Mouse (Mus musculus): ENCODE measurements around the gene Hdc.
"Not testable (repeated sequence)": the region's sequence is repeated elsewhere in the genome, so short reads cannot be mapped to it uniquely, and the experiment has no call there.

Hdc gene

GRCm38 (mm10) chr2:126619249-126619704, at the start of gene Hdc:
Gene Hdc (minus strand): TSS chr2:126619299.
- no peak for DNase-seq (ENCODE audit: low read depth, low spot score)

DNA sequence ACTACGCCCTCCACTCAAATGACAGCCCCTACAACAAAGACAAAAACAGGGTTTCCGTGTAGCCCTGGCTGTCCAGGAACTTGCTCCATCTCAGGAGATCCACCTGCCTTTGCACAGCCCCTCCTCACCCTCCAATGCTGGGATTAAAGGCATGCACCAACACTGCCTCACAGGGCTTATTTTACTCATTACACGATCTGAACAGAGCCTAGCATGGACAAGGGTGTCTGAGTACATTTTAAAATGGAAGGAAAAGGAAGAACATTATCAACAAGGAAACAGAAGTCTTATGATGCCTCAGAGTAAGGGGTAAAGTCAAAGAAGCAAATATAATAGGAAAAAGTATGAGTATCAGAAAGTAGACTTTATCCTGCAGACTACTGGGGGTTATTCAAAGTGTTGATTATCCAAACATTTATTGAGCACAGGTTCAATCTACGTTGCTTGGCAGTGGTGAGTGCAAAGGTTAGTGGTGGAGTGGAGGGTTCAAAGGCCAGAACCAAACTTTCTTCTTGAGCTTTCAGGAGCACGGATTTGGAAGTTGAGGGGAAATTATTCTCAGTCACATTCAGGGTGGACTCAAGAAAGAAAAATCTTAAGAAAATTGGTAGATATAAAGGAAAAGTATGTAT, 49.6 kb upstream of the Hdc start:
- no peak for DNase-seq (ENCODE audit: low read depth, low spot score)

DNA sequence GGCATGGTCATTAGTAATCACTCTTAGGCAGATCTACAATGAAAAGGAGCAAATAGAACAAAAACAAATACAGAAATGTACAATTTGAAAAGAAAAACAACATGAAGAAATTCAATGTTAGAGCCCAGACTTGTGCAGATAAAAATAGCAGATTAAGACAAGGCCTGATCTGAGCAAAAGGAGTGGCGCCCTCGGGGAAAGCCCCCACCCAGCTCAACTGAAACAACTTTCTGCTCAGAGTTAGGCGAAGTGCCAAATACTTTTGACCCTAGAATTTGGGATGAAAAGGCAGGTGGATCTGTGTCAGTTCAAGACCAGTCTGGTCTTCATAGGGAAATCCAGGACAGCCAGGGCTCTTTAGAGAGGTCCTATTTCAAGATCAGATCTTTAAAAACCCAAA, 46.9 kb upstream of the Hdc start:
- DNase-seq (ENCODE audit: low read depth, low spot score), result peak; percentile 61

DNA sequence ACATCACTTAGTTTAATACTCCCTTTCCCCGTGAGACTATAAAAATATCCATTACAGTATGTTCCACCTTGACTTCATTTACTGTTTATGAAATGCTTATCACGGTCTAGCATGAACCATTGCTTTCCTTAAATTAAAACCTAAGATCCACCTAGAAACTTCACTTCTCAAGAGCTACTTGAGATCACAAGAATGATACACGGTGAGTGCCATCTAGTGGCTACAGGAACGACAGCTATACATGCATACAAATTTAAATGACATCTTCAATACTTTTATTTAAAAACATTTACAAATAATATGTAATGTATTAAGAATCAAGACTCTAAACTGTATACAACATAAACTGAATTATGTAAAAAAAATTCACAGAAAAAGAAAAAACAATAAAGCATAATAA, 44.4 kb upstream of the Hdc start:
- peak; percentile 83 for DNase-seq (ENCODE audit: low read depth, low spot score)

DNA sequence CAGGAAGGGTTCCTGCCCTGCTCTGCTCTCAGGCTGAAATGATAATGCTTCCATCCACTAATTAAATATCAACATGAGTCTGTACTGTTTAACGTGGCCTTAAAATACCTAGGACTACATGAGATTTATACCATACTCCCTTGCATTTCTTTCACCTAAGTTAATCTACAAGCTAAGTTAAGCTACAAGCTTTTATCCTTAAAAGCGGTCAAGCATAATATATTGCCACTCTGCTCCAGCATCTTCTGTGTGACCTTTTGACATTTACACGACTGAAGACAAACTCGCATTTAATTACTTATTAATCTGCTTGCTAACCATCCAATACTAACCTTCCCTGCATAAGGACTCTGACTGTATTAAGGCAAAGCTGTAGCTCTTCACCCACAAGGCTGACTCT, 33.8 kb upstream of the Hdc start:
- no peak for DNase-seq (ENCODE audit: low read depth, low spot score)

DNA sequence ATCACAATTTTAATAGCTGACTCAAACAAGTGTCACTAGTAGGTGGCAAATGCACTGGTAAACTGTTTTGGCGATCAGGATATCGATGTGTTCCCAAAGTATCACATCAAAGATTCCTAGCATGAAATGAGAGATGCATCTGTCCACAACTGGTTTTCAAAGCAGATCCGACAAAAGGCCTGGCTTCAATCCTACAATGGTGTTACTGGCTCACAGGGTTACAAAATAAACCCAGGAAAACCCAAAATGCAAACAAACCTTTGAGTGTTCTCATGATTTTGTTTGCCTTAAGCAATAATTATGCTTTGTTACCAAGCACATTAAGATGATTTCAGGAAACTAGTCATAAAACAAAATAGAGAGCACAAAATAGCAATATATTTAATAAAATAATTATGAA, 28.7 kb upstream of the Hdc start:
- no peak for DNase-seq (ENCODE audit: low read depth, low spot score)

DNA sequence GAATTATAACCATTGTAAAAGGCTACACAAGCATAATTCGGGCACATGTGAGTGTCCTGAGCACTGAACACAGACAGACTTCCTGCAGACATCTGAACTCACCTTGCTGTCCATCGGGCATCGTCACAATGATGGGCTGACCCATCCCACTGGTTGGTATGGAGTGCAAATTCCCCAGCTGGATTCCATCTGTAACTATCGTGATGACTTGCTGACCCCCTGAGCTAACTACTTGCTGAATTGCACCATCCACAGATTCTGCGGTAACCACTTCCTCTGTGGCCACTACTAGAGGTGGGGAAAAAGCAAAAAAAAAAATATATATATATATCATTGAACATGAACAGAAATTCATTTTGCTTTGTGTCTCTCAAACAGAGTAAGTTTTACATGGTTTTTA, 27.4 kb upstream of the Hdc start:
- DNase-seq (ENCODE audit: low read depth, low spot score), result no peak

DNA sequence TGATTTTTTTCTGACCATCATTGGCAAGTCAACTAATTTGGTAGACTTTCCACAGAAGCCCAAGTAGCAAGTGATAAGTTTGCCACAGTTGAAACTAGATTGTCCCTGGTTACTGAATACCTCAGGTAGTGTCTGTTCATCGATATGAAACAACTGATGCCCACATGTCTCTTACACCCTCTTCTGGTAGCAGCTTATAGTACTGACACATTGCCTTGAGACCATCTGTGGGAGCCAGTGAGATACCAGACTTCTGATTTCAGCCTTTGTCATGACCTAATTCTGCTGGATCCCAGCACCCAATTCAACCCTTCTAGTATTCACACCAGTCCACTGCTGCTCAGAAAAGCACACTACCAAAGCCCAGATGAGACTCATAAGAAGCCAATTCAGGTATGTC, 25.7 kb upstream of the Hdc start:
- no peak for DNase-seq (ENCODE audit: low read depth, low spot score)

DNA sequence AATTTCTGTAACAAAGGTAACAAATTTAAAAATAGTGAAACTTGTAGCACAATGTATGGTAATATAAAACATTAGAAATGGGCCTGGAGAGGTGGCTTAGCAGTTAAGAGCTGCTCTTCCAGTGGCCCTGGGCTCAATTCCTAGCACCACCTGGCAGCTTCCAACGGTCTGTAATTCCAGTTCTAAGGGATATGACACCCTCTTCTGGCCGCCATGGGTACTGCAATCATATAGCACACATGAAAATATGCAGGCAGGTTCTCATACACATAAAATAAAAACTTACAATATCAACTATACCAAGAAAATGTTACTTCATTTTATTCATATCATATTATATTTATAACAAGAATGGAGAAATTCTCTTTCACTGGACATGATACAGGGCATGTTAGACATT, 21.2 kb upstream of the Hdc start:
- DNase-seq (ENCODE audit: low read depth, low spot score), result peak; percentile 24

DNA sequence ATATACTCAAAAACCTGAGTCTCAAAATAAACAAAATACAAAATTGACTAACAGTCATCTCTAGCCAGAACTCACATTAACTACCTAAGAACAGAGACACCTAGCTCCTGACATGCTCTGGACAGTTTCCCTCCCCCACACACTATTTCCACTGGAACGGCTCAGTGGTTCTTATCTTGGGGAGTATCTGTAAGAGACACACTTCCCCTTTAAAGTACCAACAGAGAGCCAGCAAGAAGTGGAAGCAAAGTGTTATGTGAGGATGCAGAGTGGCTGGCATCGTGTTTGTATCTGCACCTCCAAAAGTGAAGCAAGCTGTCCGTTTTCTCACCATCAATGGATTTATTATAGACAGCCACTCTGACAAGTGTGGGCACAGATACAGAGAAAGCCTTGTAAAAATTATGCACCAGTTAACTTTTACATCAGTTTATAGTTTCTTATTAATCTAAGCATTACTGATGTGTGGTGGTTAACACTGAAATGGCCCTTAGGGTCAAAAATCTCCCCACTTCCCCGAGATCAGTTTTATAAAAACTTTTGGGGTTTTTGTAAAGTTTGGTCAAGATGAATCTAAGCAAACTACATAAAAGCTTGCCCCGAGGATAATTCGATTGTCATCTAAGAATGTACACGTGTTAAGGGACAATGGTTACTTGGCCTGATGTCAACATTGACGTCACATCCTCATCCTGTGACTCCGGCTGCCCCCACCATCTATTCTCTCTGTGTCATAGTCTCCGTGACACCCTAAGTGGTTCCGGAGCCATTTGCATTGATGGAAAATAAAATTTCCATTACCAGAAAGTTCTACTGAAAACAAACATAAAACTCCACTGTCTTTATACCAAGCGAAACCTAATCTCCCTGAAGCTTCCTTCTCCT, 17.1 kb upstream of the Hdc start:
- peak; percentile 86 for DNase-seq (ENCODE audit: low read depth, low spot score)

DNA sequence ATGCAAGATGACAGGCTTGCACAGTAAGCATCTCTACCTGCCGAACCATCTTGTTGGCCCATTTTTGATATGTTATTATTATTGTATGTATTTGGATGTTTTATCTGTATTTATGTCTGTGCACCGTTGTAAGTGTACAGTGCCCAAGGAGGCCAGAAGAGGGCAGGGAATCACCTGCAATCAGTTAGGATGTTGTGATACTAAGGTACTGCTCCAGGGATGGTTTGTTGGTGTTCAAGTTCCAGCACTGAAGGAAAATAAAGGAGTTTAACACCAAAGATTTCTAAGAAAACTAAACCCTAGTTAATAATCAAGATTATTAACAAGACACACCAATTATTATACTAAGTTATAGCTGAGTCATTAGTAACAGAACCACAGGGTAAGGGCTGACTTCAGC, 14.1 kb upstream of the Hdc start:
- DNase-seq (ENCODE audit: low read depth, low spot score), result no peak

DNA sequence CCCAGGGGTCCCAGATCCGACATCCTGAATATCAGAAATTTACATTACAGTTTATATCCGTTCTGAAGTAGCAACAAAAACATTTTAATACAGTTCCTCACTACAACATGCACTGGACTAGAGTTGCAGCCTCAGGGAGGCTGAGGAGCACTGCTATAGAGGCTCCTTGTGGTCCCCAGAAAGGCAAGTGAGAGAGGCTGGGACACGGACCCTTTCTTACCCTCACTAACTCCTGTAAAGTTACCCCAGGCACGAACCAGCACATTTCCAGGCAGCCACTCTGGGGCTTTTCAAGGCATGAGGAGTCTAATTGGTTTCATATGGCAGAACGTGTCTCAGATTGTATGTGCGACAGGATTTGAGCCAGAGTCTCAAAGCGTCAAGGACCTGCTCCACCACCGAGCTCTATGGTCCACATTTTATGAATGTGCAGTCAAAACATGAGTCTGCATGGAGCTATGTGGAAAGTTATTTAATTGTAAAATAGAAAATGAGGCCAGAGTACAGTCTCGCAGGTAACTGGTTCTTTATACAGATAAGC, 9.4 kb upstream of the Hdc start:
- DNase-seq (ENCODE audit: low read depth, low spot score), result no peak

DNA sequence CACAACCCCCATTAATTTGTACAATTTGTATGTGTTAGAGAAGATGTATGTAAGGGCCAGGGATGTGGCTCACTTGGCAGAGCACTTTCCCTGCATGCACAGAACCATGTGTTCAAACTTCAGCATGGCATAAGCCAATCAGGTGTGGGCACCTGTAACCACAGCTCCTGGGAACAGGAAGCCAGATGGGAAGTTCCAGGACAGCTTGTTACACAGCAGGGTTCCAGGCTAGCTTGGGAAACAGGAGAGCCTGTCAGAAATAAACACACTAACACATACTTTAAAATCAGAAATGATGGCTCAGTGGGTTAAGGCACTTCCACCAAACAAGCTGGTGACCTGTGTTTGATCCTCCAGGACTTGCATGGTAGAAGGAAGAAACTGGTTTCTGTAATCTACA, 4.0 kb upstream of the Hdc start:
- no peak for DNase-seq (ENCODE audit: low read depth, low spot score)

DNA sequence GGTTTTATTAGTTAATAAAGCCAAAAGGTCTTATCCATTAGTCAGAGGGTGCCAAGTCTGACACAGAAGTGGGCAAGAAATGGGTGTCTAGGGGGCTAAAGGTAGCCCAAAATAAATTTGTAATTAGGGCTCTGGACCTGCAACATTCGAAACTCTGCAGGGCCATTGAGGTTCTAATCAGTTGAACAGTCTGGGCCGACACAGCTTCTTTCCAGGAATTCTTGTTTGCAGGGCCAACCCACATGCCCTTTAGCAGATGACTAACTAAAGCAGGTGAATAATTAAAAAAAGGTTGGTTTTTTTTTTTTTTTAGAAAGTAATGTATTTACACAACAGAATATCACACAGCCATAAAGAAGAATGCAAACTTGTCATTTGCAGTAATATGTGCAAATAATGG, 3.4 kb upstream of the Hdc start:
- no peak for DNase-seq (ENCODE audit: low read depth, low spot score)

- DNase-seq (ENCODE audit: low read depth, low spot score), result no peak
Observed at GRCm38 (mm10) chr2:126618470-126619179, 474 bp downstream of the Hdc start.

DNA sequence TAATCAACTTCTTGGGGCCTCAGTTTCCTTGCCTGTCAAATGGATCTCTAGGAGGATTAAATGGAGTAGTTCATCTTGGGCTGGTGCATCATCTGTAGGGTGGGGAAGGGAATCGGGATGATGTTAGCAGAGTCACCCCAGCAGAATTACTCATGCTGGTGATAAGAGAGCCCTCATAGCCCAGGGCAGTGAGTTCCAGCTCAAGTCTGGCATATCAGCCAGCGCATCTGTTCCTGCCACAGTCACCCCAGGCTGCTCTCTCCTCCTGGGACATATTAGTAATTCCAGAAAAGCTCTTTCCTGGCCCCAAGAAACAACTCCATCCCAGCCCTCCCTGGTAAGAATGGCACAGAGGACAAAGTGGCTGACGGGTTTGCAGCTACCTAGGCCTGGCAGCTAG, 3.7 kb downstream of the Hdc start:
- no peak for DNase-seq (ENCODE audit: low read depth, low spot score)

GRCm38 (mm10) chr2:126609600-126609999, 9.5 kb downstream of the Hdc start:
- not testable (repeated sequence) for DNase-seq (ENCODE audit: low read depth, low spot score)

DNA sequence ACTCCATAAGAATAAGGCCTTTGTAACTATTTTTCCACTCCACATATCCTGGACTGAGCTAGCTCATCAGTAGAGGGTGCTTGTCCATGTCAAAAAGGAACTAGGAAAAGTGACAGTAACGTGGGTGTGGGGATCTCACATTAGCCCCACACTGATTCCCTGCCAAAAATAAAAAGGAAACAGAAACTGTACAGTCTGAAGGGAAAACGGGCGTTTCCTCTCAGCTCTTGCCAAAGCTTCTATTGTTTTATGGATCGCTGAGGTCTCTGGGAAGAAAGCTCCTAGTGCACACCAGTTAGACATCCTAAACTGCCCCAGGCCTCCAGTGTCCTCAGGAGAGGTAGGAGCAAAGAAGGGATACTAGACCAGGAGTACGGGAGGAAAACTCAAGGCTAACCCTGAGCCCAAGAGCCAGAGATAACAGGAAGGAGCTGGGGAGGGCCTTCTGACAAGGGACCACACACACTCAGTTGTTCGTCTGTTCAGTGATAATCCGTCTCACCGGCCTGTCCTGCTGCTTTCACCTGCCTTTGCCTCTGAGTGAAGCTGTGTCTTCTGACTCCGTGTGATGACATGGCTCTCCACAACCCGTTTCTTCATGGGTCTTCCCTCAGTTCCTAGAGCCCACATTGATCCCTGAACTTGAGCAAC, 11.4 kb downstream of the Hdc start:
- DNase-seq (ENCODE audit: low read depth, low spot score), result no peak

DNA sequence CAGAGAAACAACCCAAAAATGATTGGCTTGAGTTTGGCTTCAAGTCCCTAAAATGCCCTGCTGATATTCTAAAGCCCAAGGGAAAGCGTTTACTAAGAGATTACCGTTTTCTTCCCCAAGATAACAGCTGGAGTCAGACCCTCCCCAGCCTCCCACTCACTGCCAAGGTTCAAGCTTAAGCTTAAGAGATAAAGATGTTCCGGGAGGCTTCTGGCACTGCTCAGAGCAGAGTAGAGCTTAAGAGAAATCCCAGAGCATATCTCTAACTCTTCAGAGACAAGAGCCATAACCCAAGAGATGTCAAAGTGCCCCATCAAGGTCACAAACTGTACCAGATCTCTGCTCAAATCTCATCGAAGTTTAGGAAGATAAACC, 12.4 kb downstream of the Hdc start:
- DNase-seq (ENCODE audit: low read depth, low spot score), result no peak

- DNase-seq (ENCODE audit: low read depth, low spot score), result peak; percentile 90
Observed at GRCm38 (mm10) chr2:126606061-126606687, 12.9 kb downstream of the Hdc start.

DNA sequence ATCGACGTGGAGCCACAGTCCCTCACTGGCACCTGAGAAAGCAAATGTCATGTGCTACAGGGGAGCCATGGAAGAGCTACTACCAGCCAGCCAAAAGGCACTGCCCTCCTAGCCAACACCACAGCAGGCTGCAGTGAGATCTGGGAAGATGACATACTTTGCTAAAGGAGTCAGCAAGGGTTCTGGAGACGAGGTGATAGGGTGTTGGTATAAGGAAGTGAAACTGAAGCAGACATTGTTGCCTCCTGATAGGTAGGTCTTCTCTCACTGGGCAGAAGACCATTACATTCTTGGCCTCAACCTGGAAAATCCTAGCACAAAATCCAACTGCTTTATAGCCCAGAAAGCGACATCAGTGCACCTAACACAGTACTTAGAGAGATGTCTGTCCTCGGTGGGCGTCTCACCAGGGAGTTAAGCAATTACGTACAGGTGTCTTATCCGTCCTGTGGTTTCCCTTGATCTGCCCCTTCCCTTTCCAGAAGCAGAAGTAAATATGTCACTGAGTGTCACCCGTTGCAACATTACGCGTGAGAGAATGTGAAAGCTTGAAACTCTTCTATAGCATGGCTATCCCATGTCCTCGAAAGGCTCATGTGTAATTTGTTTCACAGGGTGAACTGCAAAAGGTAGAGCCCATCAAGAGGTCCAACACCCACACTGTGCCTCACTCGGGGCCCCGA, 17.0 kb downstream of the Hdc start:
- DNase-seq (ENCODE audit: low read depth, low spot score), result no peak

Data from CD4-positive, CD25-positive, alpha-beta regulatory T cell, adult 2 months (primary cell).